Mouse (Mus musculus) right cerebral cortex, postnatal 25 days (tissue): ENCODE measurements around the gene Cfap298.

Experiments used
- DNase-seq: peaks from one replicate; pipeline ENCODE4 v3.0.0; 2022

The Cfap298 gene

GRCm38 (mm10) chr16:90910855-90911533 lies 23.9 kb downstream of the Cfap298 start:
- DNase-seq = no peak

GRCm38 (mm10) chr16:90907250-90907649 lies 27.7 kb downstream of the Cfap298 start:
- DNase-seq = no peak

GRCm38 (mm10) chr16:90903300-90903699 lies 31.6 kb downstream of the Cfap298 start:
- DNase-seq = no peak

- no peak for DNase-seq
Measured at GRCm38 (mm10) chr16:90901364-90901763, 33.5 kb downstream of the Cfap298 start.

GRCm38 (mm10) chr16:90899498-90899897 lies 35.4 kb downstream of the Cfap298 start:
- no peak for DNase-seq

GRCm38 (mm10) chr16:90897651-90898050 lies 37.3 kb downstream of the Cfap298 start:
- no peak for DNase-seq

- DNase-seq = no peak
Measured at GRCm38 (mm10) chr16:90893792-90894191, 41.1 kb downstream of the Cfap298 start.

GRCm38 (mm10) chr16:90893019-90893418 lies 41.9 kb downstream of the Cfap298 start:
- DNase-seq = no peak

GRCm38 (mm10) chr16:90892081-90892480 lies 42.8 kb downstream of the Cfap298 start:
- no peak for DNase-seq

GRCm38 (mm10) chr16:90891601-90892000 lies 43.3 kb downstream of the Cfap298 start:
- no peak for DNase-seq

GRCm38 (mm10) chr16:90890683-90891082 lies 44.2 kb downstream of the Cfap298 start:
- DNase-seq = no peak

- DNase-seq = no peak
Measured at GRCm38 (mm10) chr16:90885781-90886565, 48.9 kb downstream of the Cfap298 start.

GRCm38 (mm10) chr16:90885351-90885750 lies 49.6 kb downstream of the Cfap298 start:
- no peak for DNase-seq

- no peak for DNase-seq
Measured at GRCm38 (mm10) chr16:90882501-90882977, 52.4 kb downstream of the Cfap298 start.

GRCm38 (mm10) chr16:90878135-90878860 lies 56.6 kb downstream of the Cfap298 start:
- no peak for DNase-seq
